Mouse (Mus musculus) C2C12 (cell line): ENCODE results near the gene Foxl2. TPM values are rescaled to one million over a fixed set of nuclear protein-coding genes. Genes with fewer than 3 reads are reported as not detected.

ENCODE experiments used
- H3K27me3 ChIP-seq: one replicate; pipeline ENCODE4 v1.6.1; 2011; ENCODE audit not compliant: control insufficient read depth, insufficient read depth, insufficient read length
- H3K36me3 ChIP-seq: one replicate; pipeline ENCODE4 v1.6.1; 2011; ENCODE audit not compliant: control insufficient read depth, insufficient read depth
- H3K4me3 ChIP-seq: one replicate; pipeline ENCODE4 v1.5.1; 2011; ENCODE audit warnings: mild to moderate bottlenecking, control low read depth; ENCODE audit not compliant: poor library complexity, insufficient read depth, severe bottlenecking
- H3K79me2 ChIP-seq: one replicate; pipeline ENCODE4 v1.6.1; 2011; ENCODE audit not compliant: control insufficient read depth, insufficient read depth
- H3K79me3 ChIP-seq: one replicate; pipeline ENCODE4 v1.6.1; 2011; ENCODE audit warnings: low read depth, control low read depth
- H3ac ChIP-seq: one replicate; pipeline ENCODE3; 2011; ENCODE audit warnings: low read depth; ENCODE audit not compliant: control insufficient read depth, insufficient read length
- CEBPB ChIP-seq: IDR thresholded peaks from one replicate; pipeline ENCODE4 v1.6.1; 2011; ENCODE audit warnings: low read depth, mild to moderate bottlenecking, control low read depth, moderate library complexity
- CTCF ChIP-seq: IDR thresholded peaks from one replicate; pipeline ENCODE4 v1.5.1; 2011; ENCODE audit not compliant: control insufficient read depth, insufficient read depth, insufficient read length
- FOSL1 ChIP-seq: IDR thresholded peaks from one replicate; pipeline ENCODE4 v1.8.0; 2011; ENCODE audit warnings: mild to moderate bottlenecking, low read length; ENCODE audit not compliant: poor library complexity, insufficient read depth, severe bottlenecking
- MAX ChIP-seq: IDR thresholded peaks from one replicate; pipeline ENCODE4 v1.6.1; 2011; ENCODE audit warnings: mild to moderate bottlenecking, control low read depth
- MYOD1 ChIP-seq: IDR thresholded peaks from one replicate; pipeline ENCODE4 v1.6.1; 2011; ENCODE audit warnings: low read depth; ENCODE audit not compliant: control insufficient read depth, insufficient read length
- MYOG ChIP-seq: IDR thresholded peaks from one replicate; pipeline ENCODE4 v1.6.1; 2011; ENCODE audit not compliant: control insufficient read depth, insufficient read length; ENCODE audit errors: extremely low read depth
- USF1 ChIP-seq: IDR thresholded peaks from one replicate; pipeline ENCODE4 v1.6.1; 2011; ENCODE audit warnings: low read depth, mild to moderate bottlenecking, control low read depth, moderate library complexity
- polyA plus RNA-seq: library from polyadenylated mRNA; unstranded; fragments of >200 nt; fragmentation: generic; extraction: Trizol; gene quantifications from one replicate; pipeline ENCODE4 v1.2.1, GENCODE M21; 2012; ENCODE audit warnings: missing spikeins

Foxl2 gene
- polyA plus RNA-seq, 1 experiment: 0.01 TPM

DNA sequence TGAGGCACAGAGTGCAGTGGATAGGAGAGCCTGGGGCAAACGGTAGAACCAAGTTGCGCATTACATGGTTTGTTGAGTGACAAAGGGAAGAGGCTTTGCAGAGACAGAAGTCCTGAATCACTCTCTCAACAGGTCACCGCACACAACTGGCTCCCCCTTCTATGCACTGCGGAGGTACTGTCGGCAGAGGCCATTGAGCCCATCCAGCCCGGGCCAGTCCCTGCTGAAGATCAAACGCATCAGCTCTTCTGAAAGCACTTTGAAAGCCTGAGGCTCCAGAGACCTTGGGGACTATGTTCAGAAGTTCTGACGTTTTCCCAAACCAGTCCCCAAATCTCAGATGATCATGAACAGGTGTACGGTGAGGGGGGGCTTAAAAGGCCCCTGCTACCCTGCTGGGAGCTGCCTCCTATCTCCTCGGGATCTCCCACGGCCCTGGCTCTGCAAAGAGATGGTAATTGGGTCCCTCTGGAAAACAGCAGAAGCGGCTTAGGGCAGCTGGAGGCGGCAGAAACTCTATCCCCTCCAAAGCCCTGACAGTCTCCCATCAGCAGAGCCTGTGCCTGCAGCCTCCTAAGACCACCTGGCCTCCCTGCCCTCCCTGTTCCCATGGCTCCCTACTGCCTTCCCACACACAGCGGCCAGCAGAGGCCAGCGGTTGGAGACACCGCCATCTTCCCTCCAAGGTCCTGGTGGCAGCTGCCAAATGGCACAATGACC lies 19.7 kb upstream of the Foxl2 start:
- Histone ChIP-seq H3K79me2 (no peaks in the 10 kb centered on the region), H3K36me3 (no peaks in the 10 kb centered on the region), H3K4me3 (no peak overlapping the region), H3K27me3 (peaks cover 23% of the 10 kb centered on the region), H3ac (no peak overlapping the region), H3K79me3 (no peaks in the 10 kb centered on the region)
- TF ChIP-seq CTCF (no peak), USF1 (no peak), CEBPB (no peak), MYOG (no peak), FOSL1 (no peak), MYOD1 (no peak), MAX (no peak)

DNA sequence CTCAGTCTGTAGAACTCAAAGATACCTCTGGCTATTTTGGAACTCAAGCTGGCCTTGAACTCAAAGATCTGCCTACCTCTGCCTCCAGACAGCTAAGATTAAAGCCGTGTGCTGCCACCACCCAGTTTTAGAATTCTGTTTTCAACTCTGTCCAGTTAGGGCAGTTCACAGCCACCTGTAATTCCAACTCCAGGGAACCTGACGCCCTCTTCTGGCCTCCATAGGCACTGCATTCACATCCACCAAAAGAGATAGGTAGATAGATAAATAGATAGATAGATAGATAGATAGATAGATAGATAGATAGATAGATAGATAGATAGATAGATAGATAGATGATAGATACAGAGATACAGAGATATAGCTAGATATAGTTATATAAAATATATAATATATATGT lies 15.8 kb upstream of the Foxl2 start:
- Histone ChIP-seq H3ac (no peak overlapping the region), H3K27me3 (peaks cover 18% of the 10 kb centered on the region), H3K4me3 (no peak overlapping the region), H3K79me3 (no peaks in the 10 kb centered on the region), H3K79me2 (no peaks in the 10 kb centered on the region), H3K36me3 (no peaks in the 10 kb centered on the region)
- TF ChIP-seq MYOG (no peak), MYOD1 (no peak), MAX (no peak), CEBPB (no peak), USF1 (no peak), CTCF (no peak), FOSL1 (no peak)

DNA sequence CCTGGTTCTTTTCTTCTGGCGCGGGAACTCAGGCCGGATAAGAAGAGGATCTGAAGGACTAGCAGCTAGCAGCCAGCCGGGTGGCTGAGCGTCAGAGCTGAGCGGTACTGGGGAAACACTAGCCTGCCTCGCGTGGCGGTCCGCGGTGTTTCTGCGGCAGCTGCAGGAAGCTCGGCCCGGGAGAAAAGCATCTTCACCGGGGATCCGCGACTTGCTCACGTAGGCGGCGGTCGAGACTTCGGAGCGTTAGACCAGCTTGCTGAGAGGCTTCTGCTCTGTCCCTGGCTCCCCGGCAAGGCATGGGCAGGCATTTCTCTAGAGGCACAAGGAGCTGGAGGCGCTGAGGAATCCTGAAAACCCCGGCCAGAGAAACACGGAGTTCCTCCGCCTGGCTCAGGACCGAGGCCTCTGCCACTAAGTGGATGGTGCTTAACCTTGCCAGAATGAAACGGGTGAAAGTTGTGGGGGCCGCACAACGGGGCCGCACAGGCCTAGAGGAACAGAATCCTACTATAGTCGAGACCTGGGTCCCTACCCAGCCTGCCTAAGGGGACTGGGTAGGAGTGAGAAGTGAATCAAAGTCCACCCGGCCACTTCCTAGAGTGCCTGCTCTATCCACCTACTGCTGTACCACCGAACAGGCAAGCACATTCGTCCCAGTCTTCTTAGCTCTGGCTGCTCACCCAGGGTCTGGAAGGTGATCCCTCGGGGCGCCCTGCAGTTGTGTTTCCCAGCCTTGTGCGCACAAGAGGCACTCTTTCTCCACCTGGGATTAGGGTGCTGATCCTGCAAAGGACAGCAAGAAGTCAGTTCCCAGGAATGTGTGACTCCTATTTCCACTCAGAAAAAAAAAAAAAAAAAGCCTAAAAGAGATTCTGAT lies 2.7 kb upstream of the Foxl2 start:
- no peak overlapping the region for H3K4me3 ChIP-seq
- no peak overlapping the region for H3ac ChIP-seq
- H3K27me3 ChIP-seq: peaks cover 71% of the 10 kb centered on the region
- no peaks in the 10 kb centered on the region for H3K79me2 ChIP-seq
- H3K79me3 ChIP-seq: no peaks in the 10 kb centered on the region
- no peaks in the 10 kb centered on the region for H3K36me3 ChIP-seq
- no peak for TF ChIP-seq FOSL1
- no peak for TF ChIP-seq MYOG
- no peak for TF ChIP-seq CTCF
- no peak for TF ChIP-seq MYOD1
- TF ChIP-seq USF1: no peak
- TF ChIP-seq CEBPB: no peak
- TF ChIP-seq MAX: no peak

- TF ChIP-seq MYOG (no peak), CTCF (no peak), MYOD1 (no peak), MAX (no peak), FOSL1 (no peak), CEBPB (no peak), USF1 (no peak)
- no peak overlapping the region for H3ac ChIP-seq
- H3K4me3 ChIP-seq: no peak overlapping the region
- no peaks in the 10 kb centered on the region for H3K36me3 ChIP-seq
- H3K79me2 ChIP-seq: no peaks in the 10 kb centered on the region
- no peaks in the 10 kb centered on the region for H3K79me3 ChIP-seq
- H3K27me3 ChIP-seq: peaks cover 76% of the 10 kb centered on the region
Observed at GRCm38 (mm10) chr9:98953291-98953690, 1.8 kb upstream of the Foxl2 start.

- TF ChIP-seq MAX: no peak
- TF ChIP-seq FOSL1: no peak
- no peak for TF ChIP-seq USF1
- TF ChIP-seq CEBPB: no peak
- TF ChIP-seq MYOD1: no peak
- no peak for TF ChIP-seq CTCF
- TF ChIP-seq MYOG: no peak
- Histone ChIP-seq H3K36me3 (no peaks in the 10 kb centered on the region), H3K4me3 (no peak overlapping the region)
Observed at GRCm38 (mm10) chr9:98953830-98954229, 1.3 kb upstream of the Foxl2 start.

More at GRCm38 (mm10) chr9:98953830-98954229, 1.3 kb upstream of the Foxl2 start:
- no peak overlapping the region for H3ac ChIP-seq
- no peaks in the 10 kb centered on the region for H3K79me3 ChIP-seq
- peaks cover 81% of the 10 kb centered on the region for H3K27me3 ChIP-seq
- H3K79me2 ChIP-seq: no peaks in the 10 kb centered on the region
